Mouse (Mus musculus) embryonic facial prominence, embryonic 14.5 days (tissue): Measurements from ENCODE around the gene Eif2ak4. TPM values are rescaled to one million over a fixed set of nuclear protein-coding genes. Genes with fewer than 3 reads are reported as not detected.

Experiments
- ATAC-seq: fragments of 200-750 bp; cut with Nextera tagmentation; 2 replicates; pipeline ENCODE4 v1.8.0; 2017; ENCODE audit warnings: low read depth, moderate number of reproducible peaks, moderate TSS enrichment
- DNase-seq: peaks from one replicate; pipeline ENCODE4 v3.0.0-alpha.2; 2015; ENCODE audit warnings: low spot score
- H3K27ac ChIP-seq: fragments of 300-500 bp; sonication (generic); replicated peaks from 2 replicates; pipeline ENCODE4 v1.5.1; 2014; ENCODE audit warnings: low read depth, mild to moderate bottlenecking, low read length, moderate library complexity
- H3K27me3 ChIP-seq: fragments of 300-500 bp; sonication (generic); replicated peaks from 2 replicates; pipeline ENCODE4 v1.6.1; 2014; ENCODE audit warnings: low read length; ENCODE audit not compliant: control insufficient read depth, insufficient read depth
- H3K36me3 ChIP-seq: fragments of 300-500 bp; sonication (generic); 2 replicates; pipeline ENCODE4 v1.6.1; 2014; ENCODE audit warnings: low read length, mixed read lengths; ENCODE audit not compliant: control insufficient read depth, insufficient read depth
- H3K4me1 ChIP-seq: fragments of 300-500 bp; sonication (generic); 2 replicates; pipeline ENCODE4 v1.6.1; 2014; ENCODE audit warnings: antibody characterized with exemption, low read length; ENCODE audit not compliant: control insufficient read depth, insufficient read depth
- H3K4me2 ChIP-seq: fragments of 300-500 bp; sonication (generic); 2 replicates; pipeline ENCODE4 v1.6.1; 2014; ENCODE audit warnings: low read depth, mild to moderate bottlenecking, low read length, moderate library complexity, mixed read lengths
- H3K4me3 ChIP-seq: fragments of 300-500 bp; sonication (generic); 2 replicates; pipeline ENCODE4 v1.5.1; 2014; ENCODE audit warnings: low read depth, mild to moderate bottlenecking, low read length
- H3K9ac ChIP-seq: fragments of 300-500 bp; sonication (generic); 2 replicates; pipeline ENCODE4 v1.6.1; 2014; ENCODE audit warnings: low read depth, mild to moderate bottlenecking, low read length, moderate library complexity, mixed read lengths
- H3K9me3 ChIP-seq: fragments of 300-500 bp; sonication (generic); 2 replicates; pipeline ENCODE4 v1.6.1; 2016; ENCODE audit warnings: low read length; ENCODE audit not compliant: control insufficient read depth
- WGBS: fragments of 180-500 bp; shearing (Covaris S2); extraction: QIAGEN DNeasy Blood & Tissue Kit; methylation state at CpG from one replicate; pipeline ENCODE4 v1.1.7; 2014; 5-methylcytosine and 5-hydroxymethylcytosine counted together
- polyA plus RNA-seq: library from polyadenylated mRNA; unstranded; fragments of >200 nt; fragmentation: Nextera tagmentation; extraction: Ambion mirVana; gene quantifications from 2 replicates; pipeline ENCODE4 v1.2.1, GENCODE M21; 2014

Eif2ak4 gene
- polyA plus RNA-seq, 1 experiment from 2014 or later, result 10.0 TPM

DNA sequence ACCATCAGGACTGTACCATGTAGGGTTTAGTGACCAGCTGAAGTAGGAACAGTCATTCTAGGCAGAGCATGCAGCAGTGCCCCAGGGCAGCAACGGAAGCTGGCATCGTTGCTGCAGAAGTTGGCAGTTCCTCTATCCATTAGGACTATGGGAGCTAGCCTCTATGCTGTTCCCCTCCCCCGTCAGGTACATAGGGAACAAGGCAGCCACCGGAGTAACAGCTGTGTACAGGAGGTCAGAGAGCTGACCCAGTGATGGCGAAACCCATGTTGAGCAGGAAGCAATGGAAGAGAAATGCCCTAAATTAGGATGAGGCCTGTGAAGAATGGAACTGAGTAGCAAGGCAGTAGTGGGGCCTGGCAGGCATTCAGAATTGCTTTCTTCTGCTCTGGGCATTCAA lies 53.8 kb downstream of the Eif2ak4 start:
- H3K4me2 ChIP-seq, result no peak overlapping the region
- no peak overlapping the region for H3K27ac ChIP-seq
- H3K4me3 ChIP-seq, result no peak overlapping the region
- H3K9me3 ChIP-seq, result no peaks in the 10 kb centered on the region
- no peak for DNase-seq
- ATAC-seq, result no peak
- no peaks in the 10 kb centered on the region for H3K4me1 ChIP-seq
- H3K9ac ChIP-seq, result no peak overlapping the region
- H3K36me3 ChIP-seq, result peaks cover 37% of the 10 kb centered on the region
- 75% methylated on average over 5 of the region's 5 CpGs for WGBS
- H3K27me3 ChIP-seq, result no peaks in the 10 kb centered on the region

DNA sequence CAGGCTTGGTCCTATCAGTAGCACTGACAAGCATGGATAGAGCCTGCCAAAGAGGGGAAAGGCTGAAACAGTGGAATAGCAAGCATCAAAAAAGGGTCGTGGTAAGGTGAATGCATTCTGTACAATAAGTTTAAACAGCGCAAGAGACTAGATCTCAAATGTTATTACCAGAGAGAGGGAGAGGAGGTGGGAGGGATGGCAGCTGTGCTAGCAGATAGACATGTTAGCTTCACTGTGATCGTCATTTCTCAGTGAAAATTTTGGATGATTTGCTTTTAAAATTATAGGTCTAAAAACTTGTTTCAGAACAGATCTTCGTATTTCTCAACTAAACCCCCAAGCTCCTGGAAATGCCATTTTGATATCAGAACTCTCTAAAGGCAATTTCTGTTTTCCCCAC lies 54.3 kb downstream of the Eif2ak4 start:
- ATAC-seq (no peak), DNase-seq (no peak)
- no peaks in the 10 kb centered on the region for H3K27me3 ChIP-seq
- no peak overlapping the region for H3K27ac ChIP-seq
- WGBS, result 92% methylated on average over 4 of the region's 4 CpGs
- no peak overlapping the region for H3K4me3 ChIP-seq
- H3K36me3 ChIP-seq, result peaks cover 37% of the 10 kb centered on the region
- no peaks in the 10 kb centered on the region for H3K4me1 ChIP-seq
- no peaks in the 10 kb centered on the region for H3K9me3 ChIP-seq
- H3K4me2 ChIP-seq, result no peak overlapping the region
- no peak overlapping the region for H3K9ac ChIP-seq

DNA sequence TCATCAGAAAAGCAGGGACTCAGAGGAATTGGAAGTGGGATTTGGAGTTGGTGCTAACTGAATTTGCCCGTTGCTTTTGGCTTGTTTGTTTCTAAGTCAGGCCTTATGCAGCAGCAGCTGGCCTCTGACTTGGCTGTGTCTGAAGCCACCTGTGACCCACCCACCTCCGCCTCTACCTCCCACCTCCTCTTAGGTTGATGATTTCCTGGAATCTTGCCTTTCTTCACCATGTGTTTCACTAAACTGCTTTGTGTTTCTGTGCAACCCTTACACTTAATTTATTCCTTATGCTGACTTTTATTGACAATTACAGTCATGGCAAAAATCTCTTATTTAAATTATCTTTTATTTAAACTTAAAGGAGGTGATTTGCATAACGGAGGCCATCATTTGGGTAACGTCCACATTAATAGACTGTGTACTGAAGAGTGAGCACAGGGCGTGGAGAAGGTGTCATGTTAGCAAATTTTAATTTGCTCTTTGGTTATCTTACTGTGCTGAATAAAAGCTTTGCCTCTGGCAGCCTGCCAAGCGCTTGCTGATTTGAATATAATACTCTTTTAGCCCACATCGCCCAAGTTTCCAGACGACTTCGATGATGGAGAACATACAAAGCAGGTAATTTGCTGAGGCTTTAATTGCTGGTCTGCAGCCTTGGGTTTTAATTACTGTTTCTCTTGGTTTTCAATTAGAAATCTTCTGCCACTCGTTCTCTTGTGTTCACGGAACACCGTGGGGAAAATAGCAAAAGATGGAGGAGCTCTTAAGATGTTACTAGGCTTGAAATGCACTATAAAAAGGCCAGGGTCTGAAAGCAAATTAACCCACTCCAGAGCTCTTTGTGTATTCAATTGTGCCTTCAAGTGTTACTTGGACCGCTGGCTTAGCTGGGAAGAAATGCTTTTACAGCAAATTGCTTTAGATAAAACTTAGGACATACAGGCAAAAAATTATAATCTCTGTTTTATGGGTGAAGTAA lies 57.6 kb downstream of the Eif2ak4 start:
- H3K4me1 ChIP-seq, result no peaks in the 10 kb centered on the region
- peak; percentile 85 for DNase-seq
- WGBS, result 53% methylated on average over 13 of the region's 13 CpGs
- no peaks in the 10 kb centered on the region for H3K27me3 ChIP-seq
- peaks cover 38% of the 10 kb centered on the region for H3K36me3 ChIP-seq
- H3K4me3 ChIP-seq, result no peak overlapping the region
- peak; percentile 65; the same call in 1 of the 2 replicates for ATAC-seq
- 0 out of 2 replicates have a peak overlapping the region, but pooled peaks have one; percentile 21 for H3K27ac ChIP-seq
- H3K9me3 ChIP-seq, result no peaks in the 10 kb centered on the region
- H3K9ac ChIP-seq, result no peak overlapping the region
- no peak overlapping the region for H3K4me2 ChIP-seq

DNA sequence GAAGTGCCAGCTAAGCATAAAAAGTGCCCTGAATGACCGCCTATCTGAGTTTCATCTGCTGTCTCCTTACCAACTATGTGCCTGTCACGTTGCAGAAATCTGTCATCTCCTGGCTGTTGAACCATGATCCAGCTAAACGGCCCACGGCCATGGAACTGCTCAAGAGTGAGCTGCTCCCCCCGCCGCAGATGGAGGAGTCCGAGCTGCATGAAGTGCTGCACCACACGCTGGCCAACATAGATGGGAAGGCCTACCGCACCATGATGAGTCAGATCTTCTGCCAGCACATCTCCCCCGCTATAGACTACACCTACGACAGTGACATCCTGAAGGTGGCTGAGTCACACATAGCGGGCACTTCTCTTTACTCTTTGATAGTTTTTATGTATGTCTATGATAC lies 59.8 kb downstream of the Eif2ak4 start:
- Histone ChIP-seq H3K9ac (no peak overlapping the region), H3K36me3 (peaks cover 48% of the 10 kb centered on the region), H3K4me3 (no peak overlapping the region), H3K27ac (no peak overlapping the region), H3K4me2 (no peak overlapping the region), H3K4me1 (no peaks in the 10 kb centered on the region), H3K27me3 (no peaks in the 10 kb centered on the region), H3K9me3 (no peaks in the 10 kb centered on the region)
- ATAC-seq (no peak), DNase-seq (no peak)
- 86% methylated on average over 12 of the region's 12 CpGs for WGBS

DNA sequence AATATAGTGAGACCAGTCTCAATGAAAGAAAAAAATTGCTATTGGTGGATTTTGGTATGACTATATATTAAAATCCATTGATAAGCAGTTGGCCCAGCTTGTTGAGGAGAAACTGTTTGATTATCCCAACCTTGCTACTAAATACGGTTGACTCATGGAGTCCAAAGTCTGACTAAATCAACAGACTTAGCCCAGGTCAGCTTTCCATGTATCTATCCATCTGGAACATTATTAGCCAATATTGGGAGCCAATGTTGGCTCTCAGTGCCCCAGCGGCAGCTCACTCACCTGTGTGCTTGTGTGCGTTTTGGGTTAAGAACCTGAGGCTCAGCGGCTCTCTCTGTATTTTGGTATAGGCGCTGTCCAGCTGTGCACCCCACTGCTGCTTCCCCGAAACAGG lies 62.6 kb downstream of the Eif2ak4 start:
- Histone ChIP-seq H3K27ac (no peak overlapping the region), H3K9me3 (no peaks in the 10 kb centered on the region), H3K27me3 (no peaks in the 10 kb centered on the region), H3K36me3 (peaks cover 53% of the 10 kb centered on the region), H3K4me3 (no peak overlapping the region), H3K9ac (no peak overlapping the region), H3K4me2 (no peak overlapping the region), H3K4me1 (no peaks in the 10 kb centered on the region)
- ATAC-seq, result no peak
- 91% methylated on average over 6 of the region's 6 CpGs for WGBS
- DNase-seq, result no peak

DNA sequence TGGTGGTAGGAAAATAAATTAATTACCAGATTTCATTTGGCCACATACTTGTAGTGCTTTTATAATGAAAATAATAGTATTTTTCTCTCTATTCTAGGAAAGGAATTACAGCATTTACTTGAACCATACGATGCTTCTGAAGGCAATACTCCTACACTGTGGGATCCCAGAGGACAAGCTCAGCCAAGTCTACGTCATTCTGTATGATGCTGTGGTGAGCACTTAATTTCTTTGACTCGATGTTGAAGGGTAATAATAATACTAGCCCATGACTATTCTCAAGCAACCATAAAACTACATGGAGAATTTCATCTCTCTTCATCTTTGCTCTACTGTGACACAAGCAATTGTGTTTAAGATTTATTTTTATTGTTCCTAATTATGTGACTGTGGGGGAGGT lies 68.6 kb downstream of the Eif2ak4 start:
- Histone ChIP-seq H3K27me3 (no peaks in the 10 kb centered on the region), H3K4me2 (no peak overlapping the region), H3K27ac (no peak overlapping the region; the same call in 1 of the 2 replicates), H3K9ac (no peak overlapping the region), H3K4me1 (peaks cover 8% of the 10 kb centered on the region; the same call in 1 of the 2 replicates), H3K9me3 (no peaks in the 10 kb centered on the region), H3K4me3 (no peak overlapping the region), H3K36me3 (peaks cover 55% of the 10 kb centered on the region)
- 79% methylated on average over 3 of the region's 3 CpGs for WGBS
- ATAC-seq (no peak), DNase-seq (no peak)

DNA sequence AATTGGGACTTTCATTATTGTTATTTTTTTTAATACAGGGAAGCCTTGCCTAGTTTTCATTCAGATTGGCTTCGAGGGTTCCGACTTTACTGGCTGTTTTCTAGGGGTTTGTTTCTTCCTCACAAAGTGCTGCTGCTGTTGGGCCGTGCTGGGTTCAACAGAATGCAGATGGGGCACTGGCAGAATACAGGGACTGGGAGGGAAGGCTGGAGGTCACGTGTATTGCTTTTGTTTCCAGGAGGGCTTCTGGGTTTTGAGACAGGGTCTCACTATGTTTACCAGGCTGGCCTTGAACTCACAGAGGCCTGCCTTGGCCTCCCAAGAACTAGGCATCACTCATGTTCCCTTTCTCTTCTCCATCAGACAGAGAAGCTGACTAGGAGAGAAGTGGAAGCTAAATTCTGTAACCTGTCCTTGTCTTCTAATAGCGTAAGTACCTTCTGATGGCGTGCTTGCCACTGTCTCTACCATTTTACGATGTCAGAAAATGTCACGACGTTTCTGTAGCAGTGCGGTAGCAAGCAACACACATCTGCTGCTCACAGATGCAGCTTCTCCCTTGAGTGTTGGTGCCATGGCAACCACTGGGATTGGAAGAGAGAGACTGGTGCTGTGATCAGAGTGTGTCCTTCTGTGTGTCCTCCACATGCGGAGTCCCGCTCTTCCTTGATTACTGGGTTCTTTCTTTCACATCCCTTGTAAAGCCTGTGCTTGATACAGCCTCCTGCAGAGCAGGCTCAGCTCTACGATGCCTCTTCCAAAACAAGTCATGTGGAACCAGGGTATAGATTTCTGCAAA lies 69.2 kb downstream of the Eif2ak4 start:
- ATAC-seq (peak; percentile 47; the same call in 1 of the 2 replicates), DNase-seq (peak; percentile 27)
- whole genome bisulfite sequencing, result 84% methylated on average over 13 of the region's 13 CpGs
- no peaks in the 10 kb centered on the region for H3K9me3 ChIP-seq
- no peak overlapping the region for H3K4me2 ChIP-seq
- no peak overlapping the region for H3K9ac ChIP-seq
- H3K4me3 ChIP-seq, result no peak overlapping the region
- H3K36me3 ChIP-seq, result peaks cover 56% of the 10 kb centered on the region
- H3K27me3 ChIP-seq, result no peaks in the 10 kb centered on the region
- H3K27ac ChIP-seq, result no peak overlapping the region; the same call in 1 of the 2 replicates
- H3K4me1 ChIP-seq, result peaks cover 8% of the 10 kb centered on the region; the same call in 1 of the 2 replicates

DNA sequence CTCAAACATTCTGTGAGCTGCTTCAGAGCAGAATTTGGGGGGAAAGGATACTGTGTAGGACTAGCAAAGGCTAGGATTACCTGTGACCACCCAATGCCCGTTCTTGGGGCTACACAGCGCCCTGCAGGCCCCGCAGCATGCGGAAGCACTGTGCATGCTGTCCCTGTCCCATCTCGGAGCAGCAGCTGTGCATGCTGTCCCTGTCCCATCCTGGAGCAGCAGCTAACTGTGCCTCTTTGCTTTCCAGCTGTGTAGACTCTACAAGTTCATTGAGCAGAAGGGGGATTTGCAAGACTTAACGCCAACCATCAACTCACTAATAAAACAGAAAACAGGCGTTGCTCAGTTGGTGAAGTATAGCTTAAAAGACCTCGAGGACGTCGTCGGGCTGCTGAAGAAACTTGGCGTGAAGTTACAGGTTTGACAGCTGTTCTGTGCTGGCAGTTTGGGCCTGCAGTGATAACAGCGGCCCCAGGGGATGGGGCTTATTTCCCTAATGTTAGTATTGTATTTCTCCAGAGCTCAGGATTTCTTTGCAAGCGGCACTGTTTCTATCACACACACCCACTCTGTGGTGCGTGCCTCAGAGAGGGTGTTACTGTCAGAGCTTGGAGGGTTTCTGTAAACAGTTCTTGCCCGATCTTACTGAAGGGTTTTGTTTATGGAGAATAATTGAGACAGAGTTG lies 73.2 kb downstream of the Eif2ak4 start:
- DNase-seq (peak; percentile 81), ATAC-seq (peak; percentile 65)
- peaks cover 69% of the 10 kb centered on the region for H3K36me3 ChIP-seq

More for the DNA sequence above, 73.2 kb downstream of the Eif2ak4 start:
- Histone ChIP-seq H3K4me1 (peaks cover 10% of the 10 kb centered on the region; the same call in 1 of the 2 replicates), H3K27me3 (no peaks in the 10 kb centered on the region), H3K9ac (no peak overlapping the region), H3K4me2 (no peak overlapping the region), H3K4me3 (no peak overlapping the region), H3K9me3 (no peaks in the 10 kb centered on the region), H3K27ac (no peak overlapping the region)
- 52% methylated on average over 16 of the region's 16 CpGs for WGBS
